Mouse (Mus musculus) ovary, postnatal 14 days (tissue): ENCODE data around the gene Brinp2.
A peak's percentile ranks its signal among the peaks of the same experiment; 100 is the strongest.

Source experiments
- DNase-seq: peaks from one replicate; pipeline ENCODE4 v3.0.0; 2022; ENCODE audit warnings: low spot score

The Brinp2 gene

GRCm38 (mm10) chr1:158356051-158356461 lies at the start of gene Brinp2:
TSS of gene Brinp2 (minus strand) at chr1:158356326.
- DNase-seq, result peak; percentile 45

- no peak for DNase-seq
Observed at GRCm38 (mm10) chr1:158400898-158401297, 44.8 kb upstream of the Brinp2 start.

DNA sequence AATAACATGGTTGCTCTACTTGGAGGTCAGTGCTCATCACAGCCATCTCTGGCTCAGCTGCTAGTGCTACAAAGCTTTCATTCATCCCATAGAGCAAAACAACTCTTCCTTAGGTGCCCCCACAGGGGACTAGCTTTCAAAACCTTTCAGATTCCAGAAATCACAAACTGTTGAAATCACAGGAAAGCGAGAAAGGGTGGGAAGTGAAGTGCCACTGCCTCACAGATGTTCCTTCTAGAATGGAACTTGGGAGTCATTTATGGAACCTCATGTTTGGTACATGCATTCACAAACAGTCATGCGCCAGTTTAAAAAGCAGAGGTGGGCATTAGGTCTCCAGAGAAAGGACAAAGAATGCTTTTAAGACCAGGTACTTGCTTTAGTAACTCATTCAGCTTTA lies 40.9 kb upstream of the Brinp2 start:
- DNase-seq, result no peak

GRCm38 (mm10) chr1:158390693-158391092 lies 34.6 kb upstream of the Brinp2 start:
- no peak for DNase-seq

- no peak for DNase-seq
Observed at GRCm38 (mm10) chr1:158388995-158389394, 32.9 kb upstream of the Brinp2 start.

GRCm38 (mm10) chr1:158386781-158387180 lies 30.7 kb upstream of the Brinp2 start:
- no peak for DNase-seq

- DNase-seq, result no peak
Observed at GRCm38 (mm10) chr1:158385311-158385710, 29.2 kb upstream of the Brinp2 start.

GRCm38 (mm10) chr1:158383210-158383609 lies 27.1 kb upstream of the Brinp2 start:
- no peak for DNase-seq

DNA sequence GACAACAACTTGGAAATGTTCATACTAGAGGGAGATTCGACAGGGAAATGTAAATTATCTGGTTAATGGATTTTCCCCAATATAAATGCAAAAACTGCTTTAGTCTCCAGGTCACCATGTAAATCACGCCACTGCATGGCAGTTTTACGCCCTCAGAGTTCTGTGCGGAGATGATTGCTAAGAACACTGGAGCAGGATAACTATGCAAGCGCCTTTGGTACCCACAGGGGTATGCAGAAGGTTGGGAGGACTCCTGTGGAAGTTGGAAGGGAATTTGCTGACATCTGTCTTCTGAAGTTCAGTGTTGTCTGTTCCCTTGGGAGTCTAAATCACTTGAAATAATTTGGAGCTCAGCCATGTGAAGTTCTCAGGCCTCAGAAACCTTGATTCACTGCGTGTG lies 26.2 kb upstream of the Brinp2 start:
- no peak for DNase-seq

DNA sequence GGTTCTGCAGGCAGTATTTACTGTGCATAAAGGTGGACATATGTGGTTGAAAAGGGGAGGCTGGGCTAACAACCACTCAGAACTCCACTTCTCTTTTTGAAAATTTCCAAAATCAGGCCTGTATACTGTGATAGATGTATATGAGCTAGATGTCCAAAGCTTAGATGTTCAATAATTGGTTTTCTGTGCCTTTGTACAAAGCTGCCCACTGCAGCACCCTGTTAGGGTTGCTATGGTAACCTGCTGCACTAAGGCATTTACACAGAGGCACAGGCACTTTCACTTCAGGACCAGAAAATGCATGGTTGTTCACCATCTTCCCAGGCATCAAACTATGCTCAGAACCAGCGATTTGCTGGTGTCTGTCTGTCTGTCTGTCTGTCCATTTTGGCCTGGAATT lies 8.3 kb upstream of the Brinp2 start:
- DNase-seq, result no peak

- DNase-seq, result no peak
Observed at GRCm38 (mm10) chr1:158362292-158363101, 6.4 kb upstream of the Brinp2 start.

- no peak for DNase-seq
Observed at GRCm38 (mm10) chr1:158361964-158362291, 5.8 kb upstream of the Brinp2 start, which contains the start of gene Astn1. TSS of gene Astn1 (plus strand) at chr1:158362273.

GRCm38 (mm10) chr1:158355177-158356050 lies 712 bp downstream of the Brinp2 start:
- no peak for DNase-seq

DNA sequence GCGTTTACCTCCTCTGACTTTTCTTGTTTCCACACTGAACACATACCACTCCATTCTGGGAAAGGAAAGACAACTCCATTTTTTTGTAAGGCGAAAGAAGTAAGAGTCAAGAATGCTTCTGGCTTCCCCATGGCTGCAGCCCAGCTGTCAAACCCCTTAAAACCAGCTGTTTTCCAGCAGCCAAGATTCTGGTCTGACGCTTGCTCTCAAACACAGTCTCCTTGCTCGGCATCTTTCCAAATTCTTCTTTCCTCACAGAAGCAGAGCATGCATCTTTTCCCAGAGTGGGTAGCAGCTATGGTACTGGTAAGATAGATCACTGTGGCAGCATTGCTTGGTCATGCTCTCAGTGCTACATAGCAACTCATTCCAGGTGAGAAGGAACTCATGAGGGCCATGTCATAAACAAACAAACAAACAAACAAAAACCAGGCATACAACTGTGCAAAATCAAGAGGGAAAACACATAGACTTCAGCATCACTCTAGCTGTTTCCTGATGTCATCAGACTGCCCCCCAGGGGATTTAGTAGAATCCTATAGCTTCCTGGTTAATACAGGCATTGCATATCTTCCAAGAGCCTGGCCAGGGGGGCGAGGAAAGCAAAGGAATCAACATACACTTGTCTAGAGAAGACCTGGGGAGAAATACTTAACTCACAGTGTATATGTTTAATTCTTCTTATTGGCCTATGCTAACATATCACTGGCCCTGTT lies 2.3 kb downstream of the Brinp2 start:
- no peak for DNase-seq

DNA sequence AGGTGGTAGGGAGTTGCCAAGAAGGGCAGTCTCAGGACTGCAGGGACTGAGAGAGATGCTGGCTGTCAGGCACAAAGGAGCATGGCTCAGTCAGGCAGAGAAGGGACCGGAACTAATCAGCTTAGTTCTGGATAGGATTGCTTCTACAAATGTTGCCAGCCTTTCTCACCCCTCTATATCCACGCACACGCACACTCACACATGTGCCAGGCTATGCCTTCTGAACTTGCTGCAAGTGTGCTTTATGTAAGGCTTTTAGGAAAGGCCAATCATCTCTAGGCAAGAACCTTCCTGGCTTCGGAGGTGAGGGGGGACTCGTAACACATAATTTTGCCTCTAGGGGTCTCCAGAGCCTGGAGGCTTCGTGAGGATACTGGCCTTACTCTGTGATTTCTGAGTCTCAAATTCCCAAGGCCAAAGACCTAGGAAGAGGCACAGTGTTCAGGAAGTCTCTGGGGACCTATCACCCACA lies 12.8 kb downstream of the Brinp2 start:
- no peak for DNase-seq

DNA sequence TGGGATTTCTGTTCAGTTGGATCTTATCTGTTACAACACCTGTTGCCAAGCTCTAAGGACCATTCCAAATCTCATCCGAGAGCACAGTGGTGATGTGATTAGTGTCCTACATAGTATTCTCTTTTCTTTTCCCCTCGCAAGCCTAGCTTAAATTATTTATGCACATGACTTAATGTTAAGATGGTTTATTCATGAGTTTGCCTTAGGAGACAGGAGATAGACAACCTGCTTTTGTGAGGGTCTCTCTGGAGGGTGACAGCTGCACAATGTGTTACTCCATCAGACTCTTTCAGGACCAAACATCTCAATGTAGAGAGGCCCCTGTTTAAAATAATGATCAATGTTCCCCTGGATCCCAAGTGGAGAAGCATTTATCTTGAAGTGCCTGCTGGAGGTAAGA lies 27.3 kb downstream of the Brinp2 start:
- no peak for DNase-seq

DNA sequence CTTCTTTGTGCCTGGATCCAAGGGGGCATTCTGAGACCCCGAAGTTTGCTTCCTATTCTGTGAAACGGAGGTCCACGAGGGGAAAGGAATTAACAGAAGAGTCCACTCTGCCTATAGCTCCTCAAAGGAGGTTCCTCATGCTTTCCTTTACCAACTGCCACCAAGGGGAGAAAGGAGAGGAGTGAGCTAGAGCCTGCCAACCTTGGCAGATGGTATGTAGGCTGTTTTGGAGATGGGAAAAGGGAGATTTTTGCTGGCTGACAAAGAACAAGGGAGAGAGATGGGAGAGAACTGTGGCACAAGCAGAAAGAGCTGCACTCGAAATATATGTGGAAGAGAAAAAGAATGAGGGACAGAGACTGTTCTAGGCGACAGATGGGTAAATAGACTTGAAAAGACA lies 28.0 kb downstream of the Brinp2 start:
- DNase-seq, result no peak

- no peak for DNase-seq
Observed at GRCm38 (mm10) chr1:158323325-158323724, 32.8 kb downstream of the Brinp2 start.

- no peak for DNase-seq
Observed at GRCm38 (mm10) chr1:158310426-158311156, 45.5 kb downstream of the Brinp2 start.

DNA sequence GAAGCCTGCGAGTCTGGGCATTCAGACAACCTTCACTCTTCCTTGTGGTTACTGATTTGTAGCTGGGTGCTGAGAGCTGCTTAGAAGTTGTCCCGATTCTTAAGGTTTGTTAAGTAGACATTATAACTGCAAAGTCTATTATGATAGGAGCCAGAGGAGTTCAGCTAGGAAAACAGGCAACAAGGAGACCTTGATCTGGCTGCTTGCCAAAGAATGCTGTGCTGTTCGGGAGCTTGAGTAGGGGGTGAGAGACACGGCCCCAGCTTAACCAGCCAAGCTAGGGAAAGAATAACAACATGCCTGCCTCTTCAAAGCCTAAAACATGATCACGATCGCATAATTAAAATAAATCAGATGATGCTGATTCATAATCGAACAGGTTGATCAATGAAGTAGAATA lies 59.1 kb downstream of the Brinp2 start:
- DNase-seq, result no peak

DNA sequence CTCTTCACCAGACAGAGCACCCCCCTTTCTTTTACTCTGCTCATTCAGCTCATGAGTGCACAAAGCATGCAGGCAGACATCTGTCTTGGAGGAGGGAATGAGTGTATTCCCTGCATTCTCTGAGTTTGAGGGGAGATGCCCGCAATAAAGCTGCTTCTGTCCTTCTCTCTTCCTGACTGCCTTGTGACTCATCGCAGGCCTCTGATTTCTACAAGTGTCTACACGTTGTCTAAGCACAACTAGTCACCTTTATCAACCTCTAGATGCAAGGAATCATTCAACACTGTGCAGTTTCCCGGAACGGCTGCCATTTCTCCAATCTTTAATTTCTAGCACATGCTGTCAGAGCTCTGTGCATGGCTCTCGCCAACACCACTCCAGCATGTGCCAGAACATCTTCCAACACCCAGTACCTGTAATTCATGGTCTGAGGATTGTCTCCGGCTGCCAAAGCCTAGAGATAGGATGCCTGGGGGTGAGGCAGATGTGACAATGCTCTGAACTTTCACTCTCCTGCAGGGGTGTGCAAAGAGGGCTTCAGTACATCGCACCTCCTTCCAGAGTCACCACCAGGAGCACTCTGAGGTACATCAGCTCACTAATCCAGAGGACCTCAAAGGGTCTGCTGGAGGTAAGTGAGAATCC lies 59.7 kb downstream of the Brinp2 start:
- no peak for DNase-seq
